Mouse (Mus musculus) ovary, postnatal 10 days (tissue): ENCODE measurements around the gene Rab42.

Experiments used
- DNase-seq: peaks from one replicate; pipeline ENCODE4 v3.0.0; 2022; ENCODE audit warnings: low spot score

The Rab42 gene

GRCm38 (mm10) chr4:132269740-132270560 lies 33.2 kb downstream of the Rab42 start:
- peak; percentile 69 for DNase-seq

GRCm38 (mm10) chr4:132268871-132269739 lies 34.1 kb downstream of the Rab42 start:
- no peak for DNase-seq

- DNase-seq, result no peak
Observed at GRCm38 (mm10) chr4:132266835-132267349, 36.3 kb downstream of the Rab42 start.

- DNase-seq, result no peak
Observed at GRCm38 (mm10) chr4:132263313-132263712, 39.9 kb downstream of the Rab42 start.

GRCm38 (mm10) chr4:132262358-132262616 lies 40.9 kb downstream of the Rab42 start:
- no peak for DNase-seq

- peak; percentile 61 for DNase-seq
Observed at GRCm38 (mm10) chr4:132261514-132262357, 41.4 kb downstream of the Rab42 start, which contains the start of gene Gmeb1. Gene Gmeb1, minus strand, starts transcription at chr4:132261602.

- peak; percentile 29 for DNase-seq
Observed at GRCm38 (mm10) chr4:132260404-132261379, 42.5 kb downstream of the Rab42 start.

- DNase-seq, result no peak
Observed at GRCm38 (mm10) chr4:132259248-132259647, 43.9 kb downstream of the Rab42 start.

- no peak for DNase-seq
Observed at GRCm38 (mm10) chr4:132256384-132256783, 46.8 kb downstream of the Rab42 start.

GRCm38 (mm10) chr4:132254986-132255385 lies 48.2 kb downstream of the Rab42 start:
- DNase-seq, result no peak

GRCm38 (mm10) chr4:132253622-132254021 lies 49.6 kb downstream of the Rab42 start:
- no peak for DNase-seq

GRCm38 (mm10) chr4:132253128-132253527 lies 50.1 kb downstream of the Rab42 start:
- DNase-seq, result no peak
